Mouse (Mus musculus): ENCODE data around the gene Plbd2.

Gene Plbd2

GRCm38 (mm10) chr5:120435731-120436501 is 67.5 kb downstream of the Plbd2 start:
- DNase-seq, result no peak

DNA sequence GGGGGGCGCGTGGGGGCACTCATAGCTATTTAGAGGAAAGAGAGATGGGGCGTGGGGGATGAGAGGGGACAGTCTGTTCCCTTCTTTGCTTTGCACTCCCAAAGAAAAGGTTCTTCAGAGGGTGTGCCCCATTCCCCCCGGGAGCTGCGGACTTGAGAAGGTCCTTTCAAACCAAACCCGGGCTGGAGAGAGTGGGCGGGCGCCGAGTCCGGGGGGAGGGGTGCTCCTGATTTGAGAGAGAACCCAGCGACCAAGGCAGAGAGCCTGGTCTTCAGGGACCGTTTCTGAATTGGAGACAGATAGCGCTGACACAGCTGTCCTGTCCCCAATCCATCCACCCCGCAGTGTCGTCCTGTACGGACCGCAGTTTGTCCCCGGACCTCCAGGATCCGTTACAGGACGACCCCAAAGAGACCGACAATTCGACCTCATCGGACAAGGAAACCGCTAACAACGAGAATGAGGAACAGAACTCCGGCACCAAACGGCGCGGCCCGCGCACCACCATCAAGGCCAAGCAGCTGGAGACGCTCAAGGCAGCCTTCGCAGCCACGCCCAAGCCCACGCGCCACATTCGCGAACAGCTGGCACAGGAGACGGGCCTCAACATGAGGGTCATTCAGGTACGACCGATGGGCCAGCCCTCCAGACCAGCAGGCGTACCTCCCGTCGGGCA is 68.3 kb downstream of the Plbd2 start:
- DNase-seq, result no peak

GRCm38 (mm10) chr5:120434231-120434735 is 69.1 kb downstream of the Plbd2 start:
- no peak for DNase-seq

Data from kidney, postnatal 10 days (tissue).